Mouse (Mus musculus) forebrain, postnatal 0 days (tissue): ENCODE results near the gene Mybph. TPM values are rescaled to one million over a fixed set of nuclear protein-coding genes. Genes with fewer than 3 reads are reported as not detected.

ENCODE experiments used
- ATAC-seq: fragments of 200-750 bp; cut with Nextera tagmentation; 2 replicates; pipeline ENCODE4 v1.8.0; 2017; ENCODE audit warnings: mild to moderate bottlenecking, moderate library complexity
- DNase-seq: peaks from one replicate; pipeline ENCODE4 v3.0.0-alpha.2; 2015
- H3K27ac ChIP-seq: fragments of 300-500 bp; sonication (generic); 2 replicates; pipeline ENCODE4 v1.5.1; 2014; ENCODE audit warnings: low read depth, mild to moderate bottlenecking, antibody characterized with exemption, low read length, moderate library complexity, mixed read lengths
- H3K27me3 ChIP-seq: fragments of 300-500 bp; sonication (generic); 2 replicates; pipeline ENCODE4 v1.6.1; 2014; ENCODE audit warnings: mild to moderate bottlenecking, low read length, mixed read lengths; ENCODE audit not compliant: insufficient read depth
- H3K36me3 ChIP-seq: fragments of 300-500 bp; sonication (generic); 2 replicates; pipeline ENCODE4 v1.6.1; 2014; ENCODE audit warnings: mild to moderate bottlenecking, moderate library complexity; ENCODE audit not compliant: insufficient read depth
- H3K4me1 ChIP-seq: fragments of 300-500 bp; sonication (generic); 2 replicates; pipeline ENCODE4 v1.6.1; 2014; ENCODE audit warnings: antibody characterized with exemption; ENCODE audit not compliant: insufficient read depth
- H3K4me2 ChIP-seq: fragments of 300-500 bp; sonication (generic); 2 replicates; pipeline ENCODE4 v1.6.1; 2014; ENCODE audit warnings: low read depth, mild to moderate bottlenecking, moderate library complexity
- H3K4me3 ChIP-seq: fragments of 300-500 bp; sonication (generic); 2 replicates; pipeline ENCODE4 v1.5.1; 2014; ENCODE audit warnings: low read depth, low read length, mixed read lengths
- H3K9ac ChIP-seq: fragments of 300-500 bp; sonication (generic); 2 replicates; pipeline ENCODE4 v1.6.1; 2014; ENCODE audit warnings: mild to moderate bottlenecking
- H3K9me3 ChIP-seq: fragments of 300-500 bp; sonication (generic); 2 replicates; pipeline ENCODE4 v1.6.1; 2016; ENCODE audit warnings: low read length
- CTCF ChIP-seq: sonication (generic); IDR thresholded peaks from 2 replicates; pipeline ENCODE4 v1.5.1; 2016; ENCODE audit warnings: antibody characterized with exemption, control low read depth, low read depth
- WGBS: fragments of 180-500 bp; shearing (Covaris S2); extraction: QIAGEN DNeasy Blood & Tissue Kit; methylation state at CpG from one replicate; pipeline ENCODE4 v1.1.7; 2014; 5-methylcytosine and 5-hydroxymethylcytosine counted together
- polyA plus RNA-seq: library from polyadenylated mRNA; unstranded; fragments of >200 nt; fragmentation: Nextera tagmentation; extraction: Ambion mirVana; gene quantifications from 2 replicates; pipeline ENCODE4 v1.2.1, GENCODE M21; 2015
- total RNA-seq: library from RNA; depleted of rRNA; stranded (reverse); fragments of >200 nt; gene quantifications from 2 replicates; pipeline ENCODE4 v1.2.3, GENCODE M21; 2014

Gene Mybph
- total and polyA plus RNA-seq, 2 experiments from 2014 or later = 0.10 to 0.12 TPM

- H3K27ac ChIP-seq = no peak overlapping the region
- H3K36me3 ChIP-seq = no peaks in the 10 kb centered on the region
- H3K4me2 ChIP-seq = no peak overlapping the region
- H3K9ac ChIP-seq = no peak overlapping the region
- no peak for TF ChIP-seq CTCF
- DNase-seq (no peak), ATAC-seq (no peak)
- H3K27me3 ChIP-seq = no peaks in the 10 kb centered on the region
- H3K4me1 ChIP-seq = no peaks in the 10 kb centered on the region; the same call in 1 of the 2 replicates
- H3K4me3 ChIP-seq = no peak overlapping the region
- H3K9me3 ChIP-seq = no peaks in the 10 kb centered on the region
- WGBS = 63% methylated on average over 2 of the region's 2 CpGs
Measured at GRCm38 (mm10) chr1:134195117-134195516, 1.9 kb downstream of the Mybph start.

DNA sequence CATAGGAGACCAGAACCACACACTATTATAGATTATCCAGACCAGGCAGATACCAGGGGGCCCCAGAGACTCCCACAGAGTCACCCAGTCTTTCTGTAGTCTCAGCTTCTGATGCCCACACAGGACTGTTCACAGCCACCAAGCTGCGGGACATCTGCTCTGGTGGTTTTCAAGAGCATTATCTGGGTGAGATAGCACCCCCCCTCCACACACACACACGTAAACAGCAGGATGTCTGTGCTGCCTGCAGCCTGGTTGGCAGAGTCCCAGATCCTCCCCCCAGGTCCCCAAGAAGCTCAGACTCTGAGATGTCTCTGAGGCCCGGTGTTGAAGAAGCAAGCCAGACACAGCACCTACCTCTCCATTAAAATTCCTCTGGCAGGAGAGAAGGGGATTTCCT lies 2.3 kb downstream of the Mybph start:
- 30% methylated on average over 3 of the region's 3 CpGs for WGBS
- ATAC-seq = no peak
- DNase-seq = no peak

DNA sequence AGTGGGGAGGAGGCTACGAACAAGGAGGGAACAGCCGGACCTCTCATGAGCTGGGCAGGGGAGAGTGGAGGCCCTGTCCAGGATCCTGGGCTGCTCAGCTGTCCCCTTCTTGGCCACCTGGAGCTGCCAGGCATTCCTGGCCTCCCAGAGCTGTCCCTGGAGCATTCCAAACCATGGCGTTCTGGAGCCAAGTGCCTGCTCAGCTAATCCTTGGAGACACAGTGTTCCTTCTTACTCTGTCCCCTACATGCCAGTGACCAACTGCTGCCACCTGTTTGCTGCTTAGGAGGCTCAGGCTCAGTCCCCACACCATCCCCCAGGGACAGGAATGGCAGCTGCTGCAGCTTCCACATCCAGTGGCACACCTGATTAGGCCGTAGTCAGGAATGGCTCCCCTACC lies 2.7 kb downstream of the Mybph start:
- Histone ChIP-seq H3K36me3 (no peaks in the 10 kb centered on the region), H3K27ac (no peak overlapping the region), H3K27me3 (no peaks in the 10 kb centered on the region), H3K4me3 (no peak overlapping the region), H3K9ac (no peak overlapping the region), H3K4me1 (peaks cover 5% of the 10 kb centered on the region), H3K4me2 (no peak overlapping the region), H3K9me3 (no peaks in the 10 kb centered on the region)
- DNase-seq (no peak), ATAC-seq (no peak)
- 44% methylated on average over 4 of the region's 4 CpGs for WGBS
- TF ChIP-seq CTCF = no peak

More for the DNA sequence above, 2.3 kb downstream of the Mybph start:
- Histone ChIP-seq H3K4me3 (no peak overlapping the region), H3K36me3 (no peaks in the 10 kb centered on the region), H3K4me2 (no peak overlapping the region), H3K4me1 (peaks cover under 1% of the 10 kb centered on the region), H3K27ac (no peak overlapping the region), H3K9ac (no peak overlapping the region), H3K27me3 (no peaks in the 10 kb centered on the region), H3K9me3 (no peaks in the 10 kb centered on the region)
- TF ChIP-seq CTCF = no peak

- peak; percentile 64 for TF ChIP-seq CTCF
- 67% methylated on average over 4 of the region's 4 CpGs for WGBS
- no peak overlapping the region for H3K4me3 ChIP-seq
- no peaks in the 10 kb centered on the region for H3K27me3 ChIP-seq
- DNase-seq (no peak), ATAC-seq (no peak)
- no peaks in the 10 kb centered on the region for H3K36me3 ChIP-seq
- H3K27ac ChIP-seq = no peak overlapping the region
- H3K9ac ChIP-seq = no peak overlapping the region
- H3K9me3 ChIP-seq = no peaks in the 10 kb centered on the region
- H3K4me2 ChIP-seq = no peak overlapping the region
- peaks cover 6% of the 10 kb centered on the region for H3K4me1 ChIP-seq
Measured at GRCm38 (mm10) chr1:134196386-134196785, 3.1 kb downstream of the Mybph start.

GRCm38 (mm10) chr1:134197325-134197982 lies 4.2 kb downstream of the Mybph start:
- no peaks in the 10 kb centered on the region for H3K27me3 ChIP-seq
- peaks cover 12% of the 10 kb centered on the region for H3K4me1 ChIP-seq
- TF ChIP-seq CTCF = 0 out of 2 replicates have a peak, but pooled peaks have one; percentile 2
- no peak overlapping the region for H3K4me3 ChIP-seq
- WGBS = 80% methylated on average over 15 of the region's 15 CpGs
- H3K36me3 ChIP-seq = no peaks in the 10 kb centered on the region
- H3K4me2 ChIP-seq = no peak overlapping the region
- ATAC-seq = no peak
- no peak overlapping the region for H3K9ac ChIP-seq
- no peak for DNase-seq
- H3K9me3 ChIP-seq = no peaks in the 10 kb centered on the region
- H3K27ac ChIP-seq = no peak overlapping the region

DNA sequence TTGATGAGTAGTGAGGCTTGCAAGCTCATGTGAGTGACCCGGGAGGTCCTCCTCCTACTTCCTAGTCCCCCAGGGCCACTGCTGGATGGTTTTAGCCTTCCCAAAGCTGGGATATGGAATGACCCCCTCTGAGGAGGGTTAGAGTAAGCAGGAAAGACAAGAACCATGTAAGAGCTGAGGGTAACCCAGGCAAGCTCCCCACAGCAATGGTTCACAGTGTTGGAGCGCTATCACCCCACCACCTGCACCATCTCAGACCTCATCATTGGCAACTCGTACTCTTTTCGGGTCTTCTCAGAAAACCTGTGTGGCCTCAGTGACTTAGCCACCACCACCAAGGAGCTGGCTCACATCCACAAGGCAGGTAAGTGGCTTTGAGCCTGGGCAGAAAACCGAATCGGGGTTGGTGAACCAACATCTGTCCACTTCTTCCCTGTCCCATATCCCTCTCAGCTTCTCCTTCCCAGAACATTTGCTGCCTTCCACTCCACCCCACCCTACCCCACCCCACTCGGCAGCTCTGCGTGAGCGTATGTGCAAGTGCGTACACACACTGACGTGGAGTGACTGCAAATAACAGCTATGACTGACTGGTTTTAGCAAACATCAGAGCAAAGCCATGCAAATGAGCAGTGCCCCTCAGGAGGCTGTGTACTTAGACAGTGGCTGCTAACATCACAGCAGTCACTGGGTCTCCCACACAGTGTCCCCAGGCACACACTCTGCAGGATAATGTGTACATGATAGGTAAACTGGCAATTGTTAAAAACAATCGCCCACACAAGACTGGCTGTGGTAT lies 5.1 kb downstream of the Mybph start:
- WGBS = 65% methylated on average over 12 of the region's 12 CpGs
- Histone ChIP-seq H3K27me3 (no peaks in the 10 kb centered on the region), H3K9ac (no peak overlapping the region), H3K36me3 (no peaks in the 10 kb centered on the region; the same call in 1 of the 2 replicates), H3K4me2 (no peak overlapping the region), H3K9me3 (no peaks in the 10 kb centered on the region), H3K27ac (no peak overlapping the region), H3K4me3 (no peak overlapping the region), H3K4me1 (peaks cover 12% of the 10 kb centered on the region)
- TF ChIP-seq CTCF = no peak
- DNase-seq = no peak
- peak; percentile 42; the same call in 1 of the 2 replicates for ATAC-seq

- no peaks in the 10 kb centered on the region for H3K9me3 ChIP-seq
- no peaks in the 10 kb centered on the region; the same call in 1 of the 2 replicates for H3K36me3 ChIP-seq
- H3K4me2 ChIP-seq = no peak overlapping the region
- H3K9ac ChIP-seq = no peak overlapping the region
- DNase-seq (no peak), ATAC-seq (no peak)
- TF ChIP-seq CTCF = no peak
- no peaks in the 10 kb centered on the region for H3K27me3 ChIP-seq
- peak overlapping the region; percentile 59; the same call in 1 of the 2 replicates for H3K27ac ChIP-seq
- WGBS = 67% methylated on average over 2 of the region's 2 CpGs
- peaks cover 14% of the 10 kb centered on the region for H3K4me1 ChIP-seq
- H3K4me3 ChIP-seq = no peak overlapping the region
Measured at GRCm38 (mm10) chr1:134200481-134200880, 7.2 kb downstream of the Mybph start.
